Mouse (Mus musculus) E14TG2a.4 (cell line): ENCODE measurements around the gene Exoc3l.

ENCODE experiments used
- CTCF ChIP-seq: conservative IDR thresholded peaks from 2 replicates; pipeline ENCODE4 v1.5.1; 2014; ENCODE audit warnings: low read length
- NANOG ChIP-seq: IDR thresholded peaks from 2 replicates; pipeline ENCODE4 v1.6.1; 2014; ENCODE audit warnings: borderline replicate concordance, low read length, mixed read lengths

DNA sequence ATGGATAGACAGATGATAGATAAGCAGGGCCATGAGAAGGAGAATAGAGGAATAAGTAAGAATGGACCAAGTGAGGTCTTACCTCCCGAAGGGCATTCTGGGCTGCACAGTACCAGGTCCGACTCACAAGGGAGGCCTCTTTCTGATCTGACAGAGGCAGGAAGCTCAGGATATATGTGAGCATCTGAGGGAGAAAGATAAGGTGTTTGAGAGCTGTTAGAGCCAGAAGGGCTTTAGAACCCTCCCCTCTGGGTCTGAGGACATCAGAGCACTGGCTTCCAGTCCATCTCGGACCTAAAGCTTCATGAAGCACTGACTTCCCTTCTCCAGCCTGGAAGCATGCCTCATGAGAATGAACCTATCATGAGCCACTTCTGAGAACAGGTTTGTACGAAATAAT is 27.3 kb upstream of the Exoc3l start:
- TF ChIP-seq CTCF = no peak
- TF ChIP-seq NANOG = no peak
